Mouse (Mus musculus) urinary bladder, postnatal 14 days (tissue): ENCODE data around the gene Bcas3.
"Not testable (repeated sequence)": the region's sequence is repeated elsewhere in the genome, so short reads cannot be mapped to it uniquely, and the experiment has no call there.

ENCODE experiments used
- DNase-seq: peaks from one replicate; pipeline ENCODE4 v3.0.0; 2021; ENCODE audit warnings: low spot score

Gene Bcas3

DNA sequence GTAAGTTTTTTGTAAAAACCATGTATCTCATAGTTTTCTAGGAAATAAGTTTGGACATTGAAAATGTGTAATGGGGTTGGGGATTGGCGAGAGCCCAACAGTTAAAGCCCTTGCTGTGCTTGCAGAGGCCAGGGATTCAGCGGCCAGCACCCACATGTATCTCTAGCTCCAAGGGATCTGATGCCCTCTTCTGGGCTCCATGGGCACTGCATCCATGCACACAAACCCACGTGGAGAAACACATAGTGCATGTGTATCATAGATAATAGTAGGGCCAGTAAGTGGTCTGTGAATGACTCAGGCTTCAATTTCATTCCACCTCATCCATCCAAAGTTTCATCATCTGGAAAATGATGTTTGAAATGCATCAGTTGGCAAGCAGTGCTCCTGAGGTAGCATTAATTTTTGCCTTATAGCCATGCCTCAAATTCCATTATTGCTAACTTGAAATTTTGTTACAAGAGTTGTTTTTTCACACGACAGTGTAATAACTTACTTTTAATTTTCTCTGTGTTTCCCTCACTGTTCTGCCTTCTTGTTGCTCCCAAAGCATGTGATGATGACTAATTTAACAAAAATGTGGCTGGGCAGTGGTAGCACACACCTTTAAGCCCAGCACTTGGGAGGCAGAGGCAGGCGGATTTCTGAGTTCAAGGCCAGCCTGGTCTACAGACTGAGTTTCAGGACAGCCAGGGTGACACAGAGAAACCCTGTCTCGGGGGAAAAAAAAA lies 129.9 kb downstream of the Bcas3 start:
- DNase-seq: peak; percentile 16

DNA sequence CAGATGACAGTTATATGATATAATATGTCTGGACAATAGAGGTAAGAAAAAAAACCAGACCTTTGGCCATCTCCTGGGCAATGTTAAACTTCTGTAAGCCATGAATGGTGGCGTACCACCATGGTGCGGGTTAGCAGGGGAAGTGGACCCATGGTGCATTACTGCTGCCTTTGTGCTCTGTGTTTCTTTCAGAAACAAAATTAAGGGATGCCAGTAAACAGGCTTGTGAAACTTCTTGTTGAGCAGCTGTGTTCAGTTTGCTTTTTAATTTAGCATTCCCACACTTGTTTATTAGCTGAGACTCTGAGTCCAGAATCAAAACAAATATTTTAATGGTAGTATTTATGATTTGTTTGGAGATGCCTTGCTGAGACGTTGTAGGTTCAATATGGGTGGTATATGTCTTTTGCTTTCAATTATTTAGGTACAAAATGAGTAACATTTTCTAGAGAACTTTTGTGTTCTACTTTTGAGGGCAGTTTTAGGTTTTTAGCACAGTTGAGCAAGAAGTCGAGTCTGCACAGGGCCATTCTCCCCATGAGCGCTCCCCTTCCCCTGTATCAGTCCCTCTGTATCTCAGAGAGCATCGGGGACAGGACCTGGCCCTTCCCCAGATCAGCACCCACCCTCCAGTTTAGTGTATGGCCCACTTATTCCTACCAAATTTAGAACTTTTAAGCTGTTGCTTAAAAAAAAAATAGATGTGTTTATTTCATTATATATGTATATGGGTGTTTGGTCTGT lies 132.4 kb downstream of the Bcas3 start:
- no peak for DNase-seq

- no peak for DNase-seq
Measured at GRCm38 (mm10) chr11:85487501-85487900, 134.5 kb downstream of the Bcas3 start.

- peak; percentile 44 for DNase-seq
Measured at GRCm38 (mm10) chr11:85492231-85492630, 139.3 kb downstream of the Bcas3 start.

DNA sequence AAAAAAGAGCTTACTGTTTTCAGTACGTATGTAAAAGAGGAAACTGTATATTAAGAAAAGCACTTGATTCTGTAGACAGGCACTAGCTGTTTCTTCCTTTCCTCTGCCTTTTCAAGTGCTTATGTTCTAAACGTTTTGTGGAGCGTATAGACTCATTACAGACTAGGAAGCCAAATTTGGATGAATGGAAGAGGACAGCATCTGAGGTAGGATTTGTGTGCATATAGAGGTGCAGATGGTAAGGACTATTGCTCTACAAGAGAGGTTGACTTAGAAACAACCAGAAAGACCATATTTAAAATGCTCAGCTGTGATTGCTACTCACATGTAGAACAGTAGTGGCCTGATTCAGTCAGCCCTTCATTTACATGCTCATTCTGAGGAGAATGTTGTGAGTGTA lies 139.7 kb downstream of the Bcas3 start:
- DNase-seq: no peak

DNA sequence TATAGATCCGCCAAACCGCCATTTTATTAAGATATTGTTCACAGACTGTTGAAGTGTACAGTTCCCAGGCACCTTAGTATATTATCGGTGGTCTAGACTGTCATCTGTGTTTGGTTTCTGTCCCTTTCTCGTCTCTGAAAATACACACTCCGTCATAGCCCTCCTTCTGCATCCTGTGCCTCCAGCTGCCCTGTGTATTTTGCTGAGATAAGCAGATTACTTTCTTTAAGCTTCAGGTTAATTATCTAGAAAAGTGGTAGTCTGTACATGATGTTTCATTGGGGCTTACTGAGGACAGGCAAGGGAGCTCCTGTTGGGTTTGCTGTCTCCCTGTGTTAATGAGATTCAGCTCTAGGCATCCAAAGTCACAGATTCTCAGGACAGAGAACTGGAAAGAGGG lies 146.6 kb downstream of the Bcas3 start:
- no peak for DNase-seq

- no peak for DNase-seq
Measured at GRCm38 (mm10) chr11:85502031-85502430, 149.1 kb downstream of the Bcas3 start.

GRCm38 (mm10) chr11:85504812-85505211 lies 151.8 kb downstream of the Bcas3 start:
- DNase-seq: not testable (repeated sequence)

DNA sequence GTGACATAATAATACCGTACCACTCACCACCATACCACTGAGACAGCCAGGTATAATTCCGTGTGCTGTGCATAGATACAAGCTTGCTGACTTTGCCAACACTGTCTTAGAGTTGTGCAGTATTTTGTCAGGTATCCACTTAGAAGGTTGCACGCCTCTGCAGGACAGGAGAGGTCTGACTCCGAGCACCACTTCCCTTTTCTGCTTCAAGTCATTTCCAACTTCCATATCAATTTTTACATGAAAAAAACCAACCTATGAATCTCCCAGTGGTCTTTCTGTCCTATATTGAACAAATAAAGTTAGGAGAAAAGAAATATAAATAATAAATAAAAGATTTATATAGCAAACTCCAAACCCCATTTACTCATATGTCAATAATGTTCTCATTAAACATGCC lies 152.8 kb downstream of the Bcas3 start:
- no peak for DNase-seq

- DNase-seq: no peak
Measured at GRCm38 (mm10) chr11:85509334-85509733, 156.4 kb downstream of the Bcas3 start.

- DNase-seq: no peak
Measured at GRCm38 (mm10) chr11:85511270-85511904, 158.4 kb downstream of the Bcas3 start.

- DNase-seq: no peak
Measured at GRCm38 (mm10) chr11:85516724-85517123, 163.8 kb downstream of the Bcas3 start.

- peak; percentile 26 for DNase-seq
Measured at GRCm38 (mm10) chr11:85518025-85518756, 165.2 kb downstream of the Bcas3 start.

DNA sequence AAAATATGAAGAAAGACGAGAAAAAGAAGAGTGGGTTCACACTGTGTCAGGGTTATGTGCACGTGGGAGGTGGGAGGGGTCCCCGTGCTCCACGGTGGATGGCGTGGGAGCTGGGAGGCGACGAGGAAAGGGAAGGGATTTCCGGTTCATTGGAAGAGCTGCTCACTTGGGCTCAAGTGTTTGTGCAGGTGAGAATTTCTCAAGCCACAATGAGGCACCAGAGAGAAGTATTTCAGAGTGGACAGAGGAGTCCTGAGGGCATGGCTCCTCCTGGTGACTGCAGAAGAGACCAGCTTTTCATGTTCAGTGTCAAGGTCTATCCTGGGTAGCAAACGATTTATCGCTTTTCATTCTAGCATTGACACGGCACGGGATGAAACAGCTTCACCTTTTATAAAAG lies 167.3 kb downstream of the Bcas3 start:
- no peak for DNase-seq

GRCm38 (mm10) chr11:85520996-85521395 lies 168.0 kb downstream of the Bcas3 start:
- no peak for DNase-seq

DNA sequence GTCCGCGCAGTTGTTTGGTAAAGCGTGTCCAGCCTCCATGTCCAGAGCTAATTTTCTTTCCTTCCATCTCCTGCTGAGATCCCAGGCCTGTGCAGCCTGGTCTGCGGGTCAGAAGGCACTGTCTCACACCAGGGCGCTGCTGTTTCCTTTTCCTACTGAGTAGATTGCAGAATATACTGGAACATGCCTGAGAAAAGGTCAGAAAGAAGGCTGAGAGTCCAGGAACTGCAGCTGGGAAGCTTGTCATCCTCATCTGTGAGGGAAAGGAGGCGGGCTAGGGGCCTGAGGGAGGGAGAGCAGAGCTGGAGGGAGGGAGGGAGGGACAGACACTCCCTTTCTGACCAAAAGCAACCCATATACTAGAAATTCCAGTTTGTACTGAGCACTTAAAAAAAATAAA lies 170.7 kb downstream of the Bcas3 start:
- DNase-seq: peak; percentile 18

GRCm38 (mm10) chr11:85524186-85524585 lies 171.2 kb downstream of the Bcas3 start:
- peak; percentile 77 for DNase-seq

DNA sequence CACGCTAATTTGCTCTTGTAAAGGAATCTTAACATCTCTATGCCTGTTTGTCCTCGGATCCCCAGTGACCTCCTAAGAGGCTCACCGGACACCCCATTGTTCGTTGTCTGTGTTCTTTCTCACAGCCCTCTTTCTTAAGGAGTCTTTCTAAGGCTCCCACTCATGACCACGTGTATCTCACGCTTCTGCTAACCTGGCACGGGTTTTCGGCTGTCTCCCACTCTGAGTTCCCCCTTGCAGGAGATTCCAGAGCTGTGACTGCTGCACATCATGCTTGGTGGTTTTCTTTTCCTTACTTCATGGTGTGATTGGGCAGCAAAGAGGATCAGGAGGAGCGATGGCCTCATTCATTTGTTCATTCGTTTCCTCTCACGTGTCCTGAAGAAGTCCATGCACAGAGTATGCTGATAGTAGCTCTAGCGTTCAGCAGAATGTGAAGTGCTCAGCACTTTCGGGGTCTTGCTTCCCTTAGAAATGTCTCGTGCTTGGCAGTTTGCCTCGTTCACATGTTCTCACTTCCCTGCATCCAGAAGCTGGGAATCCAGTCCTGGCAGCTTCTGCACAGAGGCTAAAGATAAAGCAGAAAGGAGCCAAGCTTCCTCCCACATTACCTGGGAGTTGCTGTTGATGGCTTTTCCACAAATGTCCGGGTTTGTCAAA lies 172.0 kb downstream of the Bcas3 start:
- DNase-seq: peak; percentile 41

DNA sequence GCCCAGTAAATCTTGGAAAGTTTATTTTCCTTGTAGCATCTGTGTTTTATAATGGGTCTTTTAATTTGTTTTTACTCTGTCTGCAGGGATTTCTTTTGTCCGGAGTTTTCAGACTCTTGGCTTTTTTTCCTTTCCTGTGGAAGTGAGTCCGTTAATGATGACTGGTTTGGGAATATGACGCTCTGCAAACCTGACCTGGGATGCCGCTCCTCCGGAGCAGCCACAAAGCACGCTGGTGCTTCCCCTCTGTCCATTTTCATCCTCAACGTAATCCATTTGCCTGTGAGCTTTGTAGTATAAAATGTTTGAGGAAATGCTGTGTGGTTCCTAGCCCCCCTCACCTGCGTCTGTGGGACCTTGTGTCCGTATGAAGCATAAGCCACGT lies 172.5 kb downstream of the Bcas3 start:
- no peak for DNase-seq

- DNase-seq: no peak
Measured at GRCm38 (mm10) chr11:85525979-85526775, 173.2 kb downstream of the Bcas3 start.

DNA sequence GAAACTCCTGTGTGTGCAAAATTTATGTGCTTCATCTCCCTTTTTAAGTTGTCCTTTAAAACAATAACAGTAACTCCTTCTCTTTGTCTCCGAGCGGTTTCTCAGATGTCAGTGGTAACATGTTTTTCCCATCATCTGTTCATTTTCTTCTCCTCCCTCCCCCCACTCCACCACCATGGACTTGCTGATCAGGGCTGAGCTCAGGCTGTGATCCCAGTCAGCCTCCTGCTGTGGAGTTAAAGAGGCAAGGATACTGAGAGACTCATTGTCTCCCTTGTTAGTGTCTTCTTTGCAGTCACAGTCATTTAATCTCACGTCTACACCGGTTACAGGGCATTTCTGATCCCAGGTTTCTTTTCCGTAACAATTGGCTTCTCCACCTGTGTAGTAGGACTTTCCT lies 174.3 kb downstream of the Bcas3 start:
- no peak for DNase-seq
